Mouse (Mus musculus) liver, embryonic 14.5 days (tissue): ENCODE data around the gene Borcs6. TPM values are rescaled to one million over a fixed set of nuclear protein-coding genes. Genes with fewer than 3 reads are reported as not detected.

Experiments used
- ATAC-seq: fragments of 200-750 bp; cut with Nextera tagmentation; 2 replicates; pipeline ENCODE4 v1.8.0; 2017; ENCODE audit warnings: moderate number of reproducible peaks, mild to moderate bottlenecking, moderate library complexity; ENCODE audit not compliant: insufficient read depth
- DNase-seq, 3 experiments: peaks; one replicate each; pipeline ENCODE4 v3.0.0-alpha.2; 2012 to 2013; ENCODE audit warnings: low read depth in 3 of 3, low spot score in 3 of 3
- H3K27ac ChIP-seq: fragments of 300-500 bp; sonication (generic); 2 replicates; pipeline ENCODE4 v1.5.1; 2014; ENCODE audit warnings: moderate library complexity, mild to moderate bottlenecking, control low read depth, inconsistent platforms
- H3K27me3 ChIP-seq: fragments of 300-500 bp; sonication (generic); 2 replicates; pipeline ENCODE4 v1.6.1; 2014; ENCODE audit warnings: mild to moderate bottlenecking, low read length, moderate library complexity; ENCODE audit not compliant: control insufficient read depth, insufficient read depth
- H3K36me3 ChIP-seq: fragments of 300-500 bp; sonication (generic); replicated peaks from 2 replicates; pipeline ENCODE4 v1.6.1; 2014; ENCODE audit warnings: low read depth; ENCODE audit not compliant: control insufficient read depth, insufficient read depth
- H3K4me1 ChIP-seq, 2 experiments: fragments of 200-500 bp in 1 of 2; fragments of 300-500 bp in 1 of 2; sonication (generic) in 1 of 2; replicated peaks; 2 replicates each; pipeline ENCODE4 v1.6.1; 2012 to 2014; ENCODE audit warnings: antibody characterized with exemption in 1 of 2, inconsistent platforms in 1 of 2, low read length in 1 of 2; ENCODE audit not compliant: control insufficient read depth in 2 of 2, insufficient read depth in 2 of 2
- H3K4me2 ChIP-seq: fragments of 300-500 bp; sonication (generic); 2 replicates; pipeline ENCODE4 v1.6.1; 2014; ENCODE audit warnings: low read depth, mild to moderate bottlenecking, control low read depth, moderate library complexity
- H3K4me3 ChIP-seq, 2 experiments: fragments of 200-500 bp in 1 of 2; fragments of 300-500 bp in 1 of 2; sonication (generic) in 1 of 2; 2 replicates each; pipeline ENCODE4 v1.5.1; 2012 to 2014; ENCODE audit warnings: low read depth in 2 of 2, low read length in 2 of 2, mild to moderate bottlenecking in 2 of 2, control low read depth in 1 of 2, inconsistent platforms in 1 of 2, moderate library complexity in 1 of 2; ENCODE audit not compliant: insufficient read depth in 1 of 2
- H3K9ac ChIP-seq: fragments of 300-500 bp; sonication (generic); replicated peaks from 2 replicates; pipeline ENCODE4 v1.6.1; 2014; ENCODE audit warnings: mild to moderate bottlenecking, control low read depth, moderate library complexity
- H3K9me3 ChIP-seq: fragments of 300-500 bp; sonication (generic); 2 replicates; pipeline ENCODE4 v1.6.1; 2016; ENCODE audit warnings: low read length, mixed read lengths; ENCODE audit not compliant: control insufficient read depth
- CTCF ChIP-seq: IDR thresholded peaks from 2 replicates; pipeline ENCODE4 v1.5.1; 2016; ENCODE audit warnings: antibody characterized with exemption, low read depth, control low read depth
- EP300 ChIP-seq: IDR thresholded peaks from 2 replicates; pipeline ENCODE4 v1.6.1; 2016; ENCODE audit warnings: antibody characterized with exemption, low read depth
- WGBS: fragments of 180-500 bp; shearing (Covaris S2); extraction: QIAGEN DNeasy Blood & Tissue Kit; methylation state at CpG from one replicate; pipeline ENCODE4 v1.1.7; 2014; ENCODE audit not compliant: insufficient replicate concordance; 5-methylcytosine and 5-hydroxymethylcytosine counted together
- polyA plus RNA-seq, 2 experiments: library from polyadenylated mRNA; depleted of rRNA in 1 of 2; stranded (reverse) in 1 of 2; unstranded in 1 of 2; fragments of >200 nt; fragmentation: Nextera tagmentation in 1 of 2; extraction: Ambion mirVana in 1 of 2; gene quantifications; 2 replicates each; pipeline versions ENCODE4 v1.2.1 to v1.2.3; 2012 to 2014

Borcs6 gene
- polyA plus RNA-seq, 2 experiments = 3.0 to 3.4 TPM

- 61% methylated on average over 9 of the region's 9 CpGs for WGBS
- no peak overlapping the region for H3K4me2 ChIP-seq
- H3K9me3 ChIP-seq = no peaks in the 10 kb centered on the region
- no peak for TF ChIP-seq EP300
- TF ChIP-seq CTCF = no peak
- no peak overlapping the region for H3K27ac ChIP-seq
- ATAC-seq = no peak
- no peak overlapping the region for H3K4me3 ChIP-seq
- no peak overlapping the region for H3K9ac ChIP-seq
- no peak for DNase-seq
- no peaks in the 10 kb centered on the region for H3K27me3 ChIP-seq
- peaks cover 13% of the 10 kb centered on the region for H3K36me3 ChIP-seq
- peaks cover 3 to 15% of the 10 kb centered on the region in 2 experiments for H3K4me1 ChIP-seq
Observed at GRCm38 (mm10) chr11:69033552-69033951, 26.0 kb upstream of the Borcs6 start.

- H3K36me3 ChIP-seq = peaks cover 9% of the 10 kb centered on the region; the same call in 1 of the 2 replicates
- no peak overlapping the region for H3K9ac ChIP-seq
- no peak overlapping the region for H3K4me3 ChIP-seq
- 79% methylated on average over 3 of the region's 3 CpGs for WGBS
- no peaks in the 10 kb centered on the region for H3K9me3 ChIP-seq
- peaks cover 7 to 23% of the 10 kb centered on the region in 2 experiments for H3K4me1 ChIP-seq
- H3K4me2 ChIP-seq = no peak overlapping the region
- H3K27ac ChIP-seq = no peak overlapping the region
- DNase-seq (no peak), ATAC-seq (no peak)
- no peaks in the 10 kb centered on the region for H3K27me3 ChIP-seq
- TF ChIP-seq CTCF = no peak
- TF ChIP-seq EP300 = no peak
Observed at GRCm38 (mm10) chr11:69034585-69034984, 24.9 kb upstream of the Borcs6 start.

GRCm38 (mm10) chr11:69035411-69035810, 24.1 kb upstream of the Borcs6 start:
- no peak overlapping the region for H3K9ac ChIP-seq
- 0 out of 2 replicates have a peak overlapping the region, but pooled peaks have one; percentile 1 for H3K27ac ChIP-seq
- TF ChIP-seq CTCF (no peak), EP300 (no peak)
- peaks cover 7 to 23% of the 10 kb centered on the region in 2 experiments for H3K4me1 ChIP-seq
- peak overlapping the region; percentile 91 for H3K4me2 ChIP-seq
- H3K36me3 ChIP-seq = peaks cover 9% of the 10 kb centered on the region; the same call in 1 of the 2 replicates
- no peak for DNase-seq
- no peaks in the 10 kb centered on the region for H3K27me3 ChIP-seq
- H3K4me3 ChIP-seq = no peak overlapping the region
- H3K9me3 ChIP-seq = no peaks in the 10 kb centered on the region
- no peak for ATAC-seq
- WGBS = 74% methylated on average over 9 of the region's 9 CpGs

- Histone ChIP-seq H3K36me3 (peaks cover 9% of the 10 kb centered on the region; the same call in 1 of the 2 replicates), H3K9ac (no peak overlapping the region), H3K27ac (0 out of 2 replicates have a peak overlapping the region, but pooled peaks have one; percentile 1), H3K4me1 (peaks cover 7 to 23% of the 10 kb centered on the region in 2 experiments), H3K9me3 (no peaks in the 10 kb centered on the region), H3K4me2 (peak overlapping the region; percentile 91), H3K27me3 (no peaks in the 10 kb centered on the region), H3K4me3 (peak overlapping the region in 1 of 2 experiments; percentile 73; a peak in 2 of 4 replicates)
- 3% methylated on average over 8 of the region's 8 CpGs for WGBS
- DNase-seq (peak; percentile 79 to 82 (median 79)), ATAC-seq (no peak)
- peak; percentile 96 for TF ChIP-seq CTCF
- no peak for TF ChIP-seq EP300
Observed at GRCm38 (mm10) chr11:69035849-69036248, 23.7 kb upstream of the Borcs6 start.

- DNase-seq (peak; percentile 75 to 80 (median 75)), ATAC-seq (peak; percentile 33)
- Histone ChIP-seq H3K9ac (peak overlapping the region; percentile 73), H3K27ac (peak overlapping the region; percentile 51), H3K4me2 (peak overlapping the region; percentile 91), H3K4me3 (peak overlapping the region; percentile 73 to 100), H3K27me3 (no peaks in the 10 kb centered on the region), H3K36me3 (peaks cover 9% of the 10 kb centered on the region; the same call in 1 of the 2 replicates), H3K9me3 (no peaks in the 10 kb centered on the region), H3K4me1 (peaks cover 7 to 23% of the 10 kb centered on the region in 2 experiments)
- WGBS = 9% methylated on average over 20 of the region's 20 CpGs
- TF ChIP-seq CTCF (no peak), EP300 (no peak)
Observed at GRCm38 (mm10) chr11:69036486-69037230, 22.9 kb upstream of the Borcs6 start.
